8 mouse cellular contexts compared by ENCODE assay signal in genomic region chr5:136237607-136238006, GRCm38 (mm10). TPM values are rescaled to one million over a fixed set of nuclear protein-coding genes. Genes with fewer than 3 reads are reported as not detected.
A peak's percentile ranks its signal among the peaks of the same experiment; 100 is the strongest.
DNase-seq lines count a peak whose midpoint lies in the region; ATAC-seq and TF ChIP-seq lines count a peak whose summit lies in the region.

No protein-coding gene starts in this region.

- H3K27me3 ChIP-seq in lung, embryonic 15.5 days = no peaks in the 10 kb centered on the region; the same call in 1 of the 2 replicates
- no peaks in the 10 kb centered on the region for H3K27me3 ChIP-seq in forebrain, postnatal 0 days (ENCODE audit: insufficient read depth, low read length)
- no peaks in the 10 kb centered on the region for H3K27me3 ChIP-seq in limb, embryonic 14.5 days (ENCODE audit: control insufficient read depth, insufficient read depth, low read length)
- no peaks in the 10 kb centered on the region for H3K27me3 ChIP-seq in stomach, embryonic 14.5 days (ENCODE audit: control insufficient read depth, insufficient read depth, low read length)

- peak overlapping the region; percentile 55 for H3K4me2 ChIP-seq in lung, embryonic 15.5 days
- peak overlapping the region; percentile 46 for H3K4me2 ChIP-seq in forebrain, postnatal 0 days (ENCODE audit: low read depth)
- H3K4me2 ChIP-seq in limb, embryonic 14.5 days (replicated peaks; ENCODE audit: low read depth, low read length, severe bottlenecking) = peak overlapping the region; percentile 54
- H3K4me2 ChIP-seq in stomach, embryonic 14.5 days (replicated peaks; ENCODE audit: low read depth, low read length) = peak overlapping the region; percentile 39

- H3K27ac ChIP-seq in lung, embryonic 15.5 days = no peak overlapping the region
- no peak overlapping the region for H3K27ac ChIP-seq in forebrain, postnatal 0 days (ENCODE audit: low read depth, low read length)
- H3K27ac ChIP-seq in limb, embryonic 14.5 days (replicated peaks; ENCODE audit: low read depth, low read length) = no peak overlapping the region
- no peak overlapping the region for H3K27ac ChIP-seq in stomach, embryonic 14.5 days (ENCODE audit: low read length)

- H3K4me1 ChIP-seq in lung, embryonic 15.5 days = peaks cover 5% of the 10 kb centered on the region; the same call in 1 of the 2 replicates
- H3K4me1 ChIP-seq in forebrain, postnatal 0 days (ENCODE audit: insufficient read depth) = 0 out of 2 replicates have a peak, but pooled peaks cover 2% of the 10 kb centered on the region
- peaks cover 6% of the 10 kb centered on the region for H3K4me1 ChIP-seq in limb, embryonic 14.5 days (ENCODE audit: control insufficient read depth, insufficient read depth, low read length)
- 0 out of 2 replicates have a peak, but pooled peaks cover 3% of the 10 kb centered on the region for H3K4me1 ChIP-seq in stomach, embryonic 14.5 days (ENCODE audit: control insufficient read depth, insufficient read depth, low read length)

- H3K9ac ChIP-seq in lung, embryonic 15.5 days = no peak overlapping the region
- H3K9ac ChIP-seq in forebrain, postnatal 0 days = peak overlapping the region; percentile 39
- H3K9ac ChIP-seq in limb, embryonic 14.5 days (ENCODE audit: low read depth, low read length, severe bottlenecking) = peak overlapping the region; percentile 46; the same call in 1 of the 2 replicates
- H3K9ac ChIP-seq in stomach, embryonic 14.5 days (replicated peaks; ENCODE audit: low read depth, low read length) = no peak overlapping the region

- no peak for TF ChIP-seq CTCF in forebrain, postnatal 0 days (IDR thresholded peaks at IDR 0.05; ENCODE audit: low read depth)

- no peaks in the 10 kb centered on the region for H3K36me3 ChIP-seq in lung, embryonic 15.5 days
- H3K36me3 ChIP-seq in forebrain, postnatal 0 days (ENCODE audit: insufficient read depth) = no peaks in the 10 kb centered on the region; the same call in 1 of the 2 replicates
- no peaks in the 10 kb centered on the region for H3K36me3 ChIP-seq in limb, embryonic 14.5 days (ENCODE audit: control insufficient read depth, insufficient read depth, low read length)
- no peaks in the 10 kb centered on the region for H3K36me3 ChIP-seq in stomach, embryonic 14.5 days (ENCODE audit: control insufficient read depth, insufficient read depth, low read length)

- WGBS in lung, embryonic 15.5 days = 2% methylated on average over 19 of the region's 19 CpGs
- 4% methylated on average over 19 of the region's 19 CpGs for WGBS in forebrain, postnatal 0 days
- 2% methylated on average over 19 of the region's 19 CpGs for WGBS in limb, embryonic 14.5 days
- WGBS in stomach, embryonic 14.5 days = 5% methylated on average over 19 of the region's 19 CpGs

- H3K9me3 ChIP-seq in lung, embryonic 15.5 days = no peaks in the 10 kb centered on the region
- H3K9me3 ChIP-seq in forebrain, postnatal 0 days (ENCODE audit: low read length) = no peaks in the 10 kb centered on the region
- no peaks in the 10 kb centered on the region for H3K9me3 ChIP-seq in limb, embryonic 14.5 days (ENCODE audit: control insufficient read depth, low read length)
- no peaks in the 10 kb centered on the region for H3K9me3 ChIP-seq in stomach, embryonic 14.5 days (ENCODE audit: control insufficient read depth, low read depth, low read length)

- H3K4me3 ChIP-seq in lung, embryonic 15.5 days = peak overlapping the region; percentile 27
- H3K4me3 ChIP-seq in forebrain, postnatal 0 days (ENCODE audit: low read depth, low read length) = peak overlapping the region; percentile 28
- peak overlapping the region; percentile 31 for H3K4me3 ChIP-seq in limb, embryonic 14.5 days (replicated peaks; ENCODE audit: low read length)
- no peak overlapping the region for H3K4me3 ChIP-seq in stomach, embryonic 14.5 days (ENCODE audit: low read depth, low read length)

- no peak for DNase-seq in lung, adult 18-20 months
- no peak for DNase-seq in forebrain, postnatal 0 days
- DNase-seq in limb, embryonic 14.5 days (ENCODE audit: low spot score) = no peak
- DNase-seq in right cerebral cortex, postnatal 25 days = no peak
- no peak for DNase-seq in cerebellum, postnatal 25 days
- no peak for DNase-seq in lung, postnatal 14 days

- ATAC-seq in lung, embryonic 15.5 days (ENCODE audit: borderline replicate concordance, extremely low read depth, low FRiP score, low TSS enrichment) = no peak
- ATAC-seq in forebrain, postnatal 0 days = no peak
- ATAC-seq in limb, embryonic 14.5 days (ENCODE audit: low FRiP score, low read depth) = no peak
- ATAC-seq in stomach, embryonic 14.5 days (ENCODE audit: insufficient number of reproducible peaks, insufficient read depth, low FRiP score, low read depth) = no peak

- TF ChIP-seq POLR2A in limb, embryonic 14.5 days (IDR thresholded peaks at IDR 0.05; ENCODE audit: borderline replicate concordance, extremely low read depth, insufficient read depth, insufficient read length) = no peak

RNA-seq across cellular contexts. Expression of gene Sh2b2, which starts 8.7 kb away (rescaled TPM):
- polyA plus RNA-seq in lung, embryonic 15.5 days (2015; fragmentation: Nextera tagmentation; extraction: Ambion mirVana) = 4.9 and 5.0 TPM in 2 replicates
- total RNA-seq in forebrain, postnatal 0 days (2014; rRNA removed) = 38.4 and 43.8 TPM in 2 replicates
- 21.0 and 22.7 TPM in 2 replicates for polyA plus RNA-seq in forebrain, postnatal 0 days (2015; fragmentation: Nextera tagmentation; extraction: Ambion mirVana)
- polyA plus RNA-seq in limb, embryonic 14.5 days (2012; rRNA removed) = 14.6 and 19.7 TPM in 2 replicates
- polyA plus RNA-seq in limb, embryonic 14.5 days (2014; fragmentation: Nextera tagmentation; extraction: Ambion mirVana) = 6.3 and 9.0 TPM in 2 replicates
- polyA plus RNA-seq in stomach, embryonic 14.5 days (2014; fragmentation: Nextera tagmentation; extraction: Ambion mirVana) = 3.0 and 3.3 TPM in 2 replicates

RNA-seq across cellular contexts. Expression of gene Prkrip1, which starts 38.8 kb away (rescaled TPM):
- 37.7 and 42.8 TPM in 2 replicates for polyA plus RNA-seq in lung, embryonic 15.5 days (2015; fragmentation: Nextera tagmentation; extraction: Ambion mirVana)
- 16.1 and 19.8 TPM in 2 replicates for total RNA-seq in forebrain, postnatal 0 days (2014; rRNA removed)
- polyA plus RNA-seq in forebrain, postnatal 0 days (2015; fragmentation: Nextera tagmentation; extraction: Ambion mirVana) = 61.3 and 71.3 TPM in 2 replicates
- polyA plus RNA-seq in limb, embryonic 14.5 days (2012; rRNA removed) = 20.4 and 32.4 TPM in 2 replicates
- 52.3 and 53.0 TPM in 2 replicates for polyA plus RNA-seq in limb, embryonic 14.5 days (2014; fragmentation: Nextera tagmentation; extraction: Ambion mirVana)
- polyA plus RNA-seq in stomach, embryonic 14.5 days (2014; fragmentation: Nextera tagmentation; extraction: Ambion mirVana) = 49.5 and 50.9 TPM in 2 replicates

Comparison
In these comparisons a context has a peak if more than half of its experiments do, and no peak if none do; other contexts are left out.
1. H3K9ac ChIP-seq: peak in forebrain, postnatal 0 days (single experiment) and limb, embryonic 14.5 days (single experiment); none in lung, embryonic 15.5 days (single experiment) and stomach, embryonic 14.5 days (single experiment).
2. Peak in every context shown above with its lines, with median percentiles within 50 percentile points of each other: H3K4me2 ChIP-seq.